In genomic region chr10:109713001-109713400, GRCm38 (mm10) we compare ENCODE assay signal across 9 mouse cellular contexts.
DNase-seq lines count a peak whose midpoint lies in the region; ATAC-seq and TF ChIP-seq lines count a peak whose summit lies in the region.
"Had no signal": no experiment of that assay in that cellular context is flagged by ENCODE, and none has a peak within 500 bp of the region (broad histone marks: within the 10 kb centered on the region; RNA-seq: fewer than 3 reads in every experiment).

No protein-coding gene starts in this region.

- no peak overlapping the region for H3K9ac ChIP-seq in lung, embryonic 14.5 days

- H3K9me3 ChIP-seq in lung, embryonic 14.5 days (ENCODE audit: low read depth, low read length), result no peaks in the 10 kb centered on the region

- DNase-seq in lung, embryonic 14.5 days, result peak; percentile 67
- DNase-seq in lung, adult 2 months, result no peak
- DNase-seq in ZHBTc4 (ENCODE audit: low read depth, low spot score), result peak; percentile 36
- DNase-seq in embryo, embryonic 10 days (ENCODE audit: low spot score), result peak; percentile 71
- DNase-seq in left cerebral cortex, postnatal 10 days (ENCODE audit: extremely low spot score in 1 of 2, low spot score in 2 of 2), result peak; percentile 26 to 38
- DNase-seq in natural killer cell, adult 2 months (ENCODE audit: low spot score in 2 of 2), result no peak
- no peak for DNase-seq in spleen, postnatal 14 days (ENCODE audit: low spot score in 2 of 2)
- no peak for DNase-seq in thymus, adult 18-20 months

- H3K4me3 ChIP-seq in lung, embryonic 14.5 days (ENCODE audit: low read depth, low read length), result no peak overlapping the region
- no peak overlapping the region for H3K4me3 ChIP-seq in lung, adult 2 months (replicated peaks; ENCODE audit: extremely low read depth, low read depth, low read length)
- H3K4me3 ChIP-seq: erythroblast, embryonic 14.5 days had no signal

- no peaks in the 10 kb centered on the region for H3K27me3 ChIP-seq in lung, embryonic 14.5 days (ENCODE audit: insufficient read depth, low read length)

- WGBS in lung, embryonic 14.5 days, result 32% methylated on average over 5 of the region's 5 CpGs
- WGBS in lung, adult 2 months, result 37% methylated on average over 5 of the region's 5 CpGs

- H3K27ac ChIP-seq in lung, embryonic 14.5 days (ENCODE audit: low read depth), result no peak overlapping the region

- peak; percentile 62; the same call in 1 of the 2 replicates for ATAC-seq in lung, embryonic 14.5 days (ENCODE audit: insufficient read depth)

- no peaks in the 10 kb centered on the region for H3K4me1 ChIP-seq in lung, embryonic 14.5 days (ENCODE audit: insufficient read depth)
- no peaks in the 10 kb centered on the region for H3K4me1 ChIP-seq in lung, adult 2 months (ENCODE audit: control insufficient read depth, insufficient read depth, low read length)

- TF ChIP-seq CTCF in lung, embryonic 14.5 days (IDR thresholded peaks at IDR 0.05; ENCODE audit: low read depth), result peak; percentile 66
- TF ChIP-seq CTCF in lung, adult 2 months (IDR thresholded peaks at IDR 0.05; ENCODE audit: insufficient read depth, low read length), result no peak

- no peak overlapping the region for H3K4me2 ChIP-seq in lung, embryonic 14.5 days

- no peak for TF ChIP-seq POLR2A in lung, adult 2 months (IDR thresholded peaks at IDR 0.05; ENCODE audit: borderline replicate concordance, extremely low read depth, low read depth, low read length)

- no peaks in the 10 kb centered on the region for H3K36me3 ChIP-seq in lung, embryonic 14.5 days (ENCODE audit: insufficient read depth)

- intact Hi-C loops in left cerebral cortex, postnatal 10 days (cut with DNase I), result no loop called here

Comparison
In these comparisons a context has a peak if more than half of its experiments do, and no peak if none do; other contexts are left out.
1. DNase-seq: peak in lung, embryonic 14.5 days (single experiment), ZHBTc4 (single experiment), embryo, embryonic 10 days (single experiment) and left cerebral cortex, postnatal 10 days (2 of 2); none in lung, adult 2 months (single experiment), natural killer cell, adult 2 months (0 of 2), spleen, postnatal 14 days (0 of 2) and thymus, adult 18-20 months (0 of 2).